In genomic region chr14:22905741-22906667, GRCm38 (mm10) we compare ENCODE assay signal across 9 mouse cellular contexts.
DNase-seq lines count a peak whose midpoint lies in the region; ATAC-seq lines count a peak whose summit lies in the region.
"Had no signal": no experiment of that assay in that cellular context is flagged by ENCODE, and none has a peak within 500 bp of the region (broad histone marks: within the 10 kb centered on the region; RNA-seq: fewer than 3 reads in every experiment).

No protein-coding gene starts in this region.

- H3K36me3 ChIP-seq in hindbrain, embryonic 11.5 days (ENCODE audit: control insufficient read depth, insufficient read depth, low read length): no peaks in the 10 kb centered on the region
- H3K36me3 ChIP-seq in hindbrain, embryonic 10.5 days: no peaks in the 10 kb centered on the region
- H3K36me3 ChIP-seq in embryonic facial prominence, embryonic 13.5 days: no peaks in the 10 kb centered on the region
- H3K36me3 ChIP-seq in neural tube, embryonic 11.5 days (ENCODE audit: control insufficient read depth, insufficient read depth, low read length): no peaks in the 10 kb centered on the region

- peaks cover 6% of the 10 kb centered on the region for H3K4me1 ChIP-seq in hindbrain, embryonic 11.5 days (replicated peaks; ENCODE audit: control insufficient read depth, insufficient read depth, low read length)
- peaks cover 19% of the 10 kb centered on the region for H3K4me1 ChIP-seq in hindbrain, embryonic 10.5 days (replicated peaks)
- peaks cover 28% of the 10 kb centered on the region for H3K4me1 ChIP-seq in embryonic facial prominence, embryonic 13.5 days
- peaks cover 14% of the 10 kb centered on the region for H3K4me1 ChIP-seq in neural tube, embryonic 11.5 days (ENCODE audit: control insufficient read depth, insufficient read depth, low read length)

- H3K27ac ChIP-seq in hindbrain, embryonic 11.5 days (ENCODE audit: low read depth, low read length): no peak overlapping the region
- no peak overlapping the region for H3K27ac ChIP-seq in hindbrain, embryonic 10.5 days
- peak overlapping the region; percentile 74 for H3K27ac ChIP-seq in embryonic facial prominence, embryonic 13.5 days
- no peak overlapping the region for H3K27ac ChIP-seq in neural tube, embryonic 11.5 days (ENCODE audit: low read depth, low read length)
- H3K27ac ChIP-seq: macrophage had no signal

- 73% methylated on average over 7 of the region's 7 CpGs for WGBS in hindbrain, embryonic 11.5 days
- WGBS in hindbrain, embryonic 10.5 days: 85% methylated on average over 7 of the region's 7 CpGs
- WGBS in embryonic facial prominence, embryonic 13.5 days: 69% methylated on average over 7 of the region's 7 CpGs
- WGBS in neural tube, embryonic 11.5 days: 70% methylated on average over 7 of the region's 7 CpGs

- H3K9ac ChIP-seq in hindbrain, embryonic 11.5 days (ENCODE audit: low read depth, low read length): no peak overlapping the region
- H3K9ac ChIP-seq in embryonic facial prominence, embryonic 13.5 days: no peak overlapping the region
- H3K9ac ChIP-seq in neural tube, embryonic 11.5 days (ENCODE audit: low read length): no peak overlapping the region

- peak; percentile 51; the same call in 1 of the 2 replicates for ATAC-seq in hindbrain, embryonic 11.5 days (ENCODE audit: low FRiP score)
- ATAC-seq in embryonic facial prominence, embryonic 13.5 days (ENCODE audit: insufficient number of reproducible peaks, insufficient read depth, low FRiP score, low TSS enrichment, low read depth): no peak
- peak; percentile 50; the same call in 1 of the 2 replicates for ATAC-seq in neural tube, embryonic 11.5 days (ENCODE audit: insufficient read depth, low FRiP score, low TSS enrichment)

- H3K4me2 ChIP-seq in hindbrain, embryonic 11.5 days (replicated peaks; ENCODE audit: low read depth, low read length): no peak overlapping the region
- no peak overlapping the region for H3K4me2 ChIP-seq in embryonic facial prominence, embryonic 13.5 days
- no peak overlapping the region for H3K4me2 ChIP-seq in neural tube, embryonic 11.5 days (ENCODE audit: low read depth)

- no peaks in the 10 kb centered on the region for H3K27me3 ChIP-seq in hindbrain, embryonic 11.5 days (ENCODE audit: control insufficient read depth, insufficient read depth, low read length)
- no peaks in the 10 kb centered on the region for H3K27me3 ChIP-seq in hindbrain, embryonic 10.5 days (ENCODE audit: insufficient read depth, poor library complexity, severe bottlenecking)
- no peaks in the 10 kb centered on the region for H3K27me3 ChIP-seq in embryonic facial prominence, embryonic 13.5 days
- H3K27me3 ChIP-seq in neural tube, embryonic 11.5 days (ENCODE audit: control insufficient read depth, insufficient read depth, low read length): no peaks in the 10 kb centered on the region

- no peaks in the 10 kb centered on the region for H3K9me3 ChIP-seq in hindbrain, embryonic 11.5 days (ENCODE audit: control insufficient read depth, low read length)
- no peaks in the 10 kb centered on the region for H3K9me3 ChIP-seq in hindbrain, embryonic 10.5 days
- no peaks in the 10 kb centered on the region for H3K9me3 ChIP-seq in embryonic facial prominence, embryonic 13.5 days
- H3K9me3 ChIP-seq in neural tube, embryonic 11.5 days (ENCODE audit: control insufficient read depth, low read length): no peaks in the 10 kb centered on the region

- DNase-seq in hindbrain, embryonic 11.5 days (ENCODE audit: low spot score): peak; percentile 42
- DNase-seq in hindbrain, embryonic 10.5 days (ENCODE audit: low spot score): no peak
- DNase-seq in kidney, postnatal 10 days: peak; percentile 25
- DNase-seq in neural tube, embryonic 11.5 days (ENCODE audit: low spot score): peak; percentile 48
- DNase-seq in c-Kit-positive CD71-positive TER-119-positive erythroid progenitor cells, embryonic 14.5 days (ENCODE audit: low spot score): no peak
- no peak for DNase-seq in cerebellum, postnatal 36 days
- no peak for DNase-seq in right cerebral cortex, adult 18-20 months

- no peak overlapping the region for H3K4me3 ChIP-seq in hindbrain, embryonic 11.5 days (ENCODE audit: low read depth, low read length)
- no peak overlapping the region for H3K4me3 ChIP-seq in hindbrain, embryonic 10.5 days
- no peak overlapping the region for H3K4me3 ChIP-seq in embryonic facial prominence, embryonic 13.5 days
- no peak overlapping the region for H3K4me3 ChIP-seq in neural tube, embryonic 11.5 days (ENCODE audit: low read depth, low read length)

Comparison
In these comparisons a context has a peak if more than half of its experiments do, and no peak if none do; other contexts are left out.
1. DNase-seq: peak in hindbrain, embryonic 11.5 days (single experiment), kidney, postnatal 10 days (single experiment) and neural tube, embryonic 11.5 days (single experiment); none in hindbrain, embryonic 10.5 days (single experiment), c-Kit-positive CD71-positive TER-119-positive erythroid progenitor cells, embryonic 14.5 days (single experiment), cerebellum, postnatal 36 days (0 of 2) and right cerebral cortex, adult 18-20 months (single experiment).